Comparison of ENCODE assay signal across 8 mouse cellular contexts in genomic region chr12:52097650-52098070, GRCm38 (mm10). TPM values are rescaled to one million over a fixed set of nuclear protein-coding genes. Genes with fewer than 3 reads are reported as not detected.
A peak's percentile ranks its signal among the peaks of the same experiment; 100 is the strongest.
DNase-seq lines count a peak whose midpoint lies in the region; ATAC-seq and TF ChIP-seq lines count a peak whose summit lies in the region.

Gene Nubpl (plus strand): TSS chr12:52097737.

- TF ChIP-seq CTCF in kidney, adult 2 months (conservative IDR thresholded peaks at IDR 0.05; ENCODE audit: insufficient read depth, insufficient read length, low read depth, low read length) = no peak
- no peak for TF ChIP-seq CTCF in spleen, adult 2 months (IDR thresholded peaks at IDR 0.05; ENCODE audit: extremely low read depth, insufficient read depth, insufficient read length, insufficient replicate concordance)

- H3K4me1 ChIP-seq in embryonic facial prominence, embryonic 13.5 days = no peaks in the 10 kb centered on the region
- no peaks in the 10 kb centered on the region for H3K4me1 ChIP-seq in kidney, adult 2 months (ENCODE audit: control insufficient read depth, insufficient read depth, low read length)
- peaks cover 4% of the 10 kb centered on the region; the same call in 1 of the 2 replicates for H3K4me1 ChIP-seq in limb, embryonic 12.5 days (replicated peaks)
- peaks cover 5% of the 10 kb centered on the region for H3K4me1 ChIP-seq in midbrain, embryonic 15.5 days
- H3K4me1 ChIP-seq in spleen, adult 2 months (ENCODE audit: control insufficient read depth, insufficient read depth, insufficient read length) = no peaks in the 10 kb centered on the region

- peak; percentile 86 for DNase-seq in 3134 (ENCODE audit: extremely low read depth, insufficient read length, low spot score)
- peak; percentile 96 to 98 for DNase-seq in adrenal gland, postnatal 36 days
- DNase-seq in heart, adult 18-20 months = peak; percentile 94 to 96
- peak; percentile 96 for DNase-seq in kidney, adult 2 months
- peak; percentile 85 to 91 for DNase-seq in spleen, adult 2 months (ENCODE audit: low read depth in 1 of 2, low spot score in 2 of 2)

- H3K4me2 ChIP-seq in embryonic facial prominence, embryonic 13.5 days = peak within 1 kb of the TSS; percentile 61
- H3K4me2 ChIP-seq in limb, embryonic 12.5 days = peak within 1 kb of the TSS; percentile 56
- peak within 1 kb of the TSS; percentile 59 for H3K4me2 ChIP-seq in midbrain, embryonic 15.5 days

- peak; percentile 91 for ATAC-seq in embryonic facial prominence, embryonic 13.5 days (ENCODE audit: insufficient number of reproducible peaks, insufficient read depth, low FRiP score, low TSS enrichment, low read depth)
- ATAC-seq in limb, embryonic 12.5 days (ENCODE audit: insufficient number of reproducible peaks, insufficient read depth, low FRiP score, low TSS enrichment, low read depth) = peak; percentile 89
- peak; percentile 99 for ATAC-seq in midbrain, embryonic 15.5 days (replicated peaks)

- H3K9ac ChIP-seq in embryonic facial prominence, embryonic 13.5 days = peak within 1 kb of the TSS; percentile 88
- peak within 1 kb of the TSS; percentile 85 for H3K9ac ChIP-seq in limb, embryonic 12.5 days (replicated peaks)
- H3K9ac ChIP-seq in midbrain, embryonic 15.5 days = peak within 1 kb of the TSS; percentile 95

- H3K4me3 ChIP-seq in embryonic facial prominence, embryonic 13.5 days = peak within 1 kb of the TSS; percentile 77
- H3K4me3 ChIP-seq in kidney, adult 2 months (ENCODE audit: insufficient read depth, low read depth, low read length) = peak within 1 kb of the TSS; percentile 86
- peak within 1 kb of the TSS; percentile 70 for H3K4me3 ChIP-seq in limb, embryonic 12.5 days (replicated peaks)
- H3K4me3 ChIP-seq in midbrain, embryonic 15.5 days = peak within 1 kb of the TSS; percentile 98
- H3K4me3 ChIP-seq in spleen, adult 2 months (ENCODE audit: extremely low read depth, insufficient read depth, insufficient read length) = peak within 1 kb of the TSS; percentile 91

- no peaks in the 10 kb centered on the region for H3K27me3 ChIP-seq in embryonic facial prominence, embryonic 13.5 days
- H3K27me3 ChIP-seq in kidney, adult 2 months (replicated peaks; ENCODE audit: control insufficient read depth, insufficient read depth, low read length) = no peaks in the 10 kb centered on the region
- no peaks in the 10 kb centered on the region for H3K27me3 ChIP-seq in limb, embryonic 12.5 days
- no peaks in the 10 kb centered on the region for H3K27me3 ChIP-seq in midbrain, embryonic 15.5 days (replicated peaks)
- no peaks in the 10 kb centered on the region for H3K27me3 ChIP-seq in spleen, adult 2 months (ENCODE audit: control insufficient read depth, insufficient read depth, low read length)

- TF ChIP-seq POLR2A in kidney, adult 2 months (IDR thresholded peaks at IDR 0.05; ENCODE audit: low read depth, low read length) = no peak
- TF ChIP-seq POLR2A in spleen, adult 2 months (IDR thresholded peaks at IDR 0.05; ENCODE audit: low read depth, low read length) = peak; percentile 31; the same call in 1 of the 2 replicates

- peak within 1 kb of the TSS; percentile 60 for H3K27ac ChIP-seq in embryonic facial prominence, embryonic 13.5 days
- H3K27ac ChIP-seq in kidney, adult 2 months (ENCODE audit: insufficient read depth, low read depth, low read length) = no peak within 1 kb of the TSS
- peak within 1 kb of the TSS; percentile 62 for H3K27ac ChIP-seq in limb, embryonic 12.5 days
- peak within 1 kb of the TSS; percentile 76 for H3K27ac ChIP-seq in midbrain, embryonic 15.5 days
- no peak within 1 kb of the TSS for H3K27ac ChIP-seq in spleen, adult 2 months (ENCODE audit: insufficient read depth, low read length)

- H3K9me3 ChIP-seq in embryonic facial prominence, embryonic 13.5 days = no peaks in the 10 kb centered on the region
- no peaks in the 10 kb centered on the region for H3K9me3 ChIP-seq in limb, embryonic 12.5 days
- no peaks in the 10 kb centered on the region for H3K9me3 ChIP-seq in midbrain, embryonic 15.5 days

- WGBS in embryonic facial prominence, embryonic 13.5 days = under 1% methylated on average over 32 of the region's 32 CpGs
- under 1% methylated on average over 32 of the region's 32 CpGs for WGBS in kidney, adult 2 months
- WGBS in limb, embryonic 12.5 days = under 1% methylated on average over 32 of the region's 32 CpGs
- WGBS in midbrain, embryonic 15.5 days = under 1% methylated on average over 32 of the region's 32 CpGs
- WGBS in spleen, adult 2 months = under 1% methylated on average over 32 of the region's 32 CpGs

- H3K36me3 ChIP-seq in embryonic facial prominence, embryonic 13.5 days = no peaks in the 10 kb centered on the region
- no peaks in the 10 kb centered on the region for H3K36me3 ChIP-seq in kidney, adult 2 months (ENCODE audit: control insufficient read depth, insufficient read depth, low read length)
- no peaks in the 10 kb centered on the region for H3K36me3 ChIP-seq in limb, embryonic 12.5 days
- no peaks in the 10 kb centered on the region for H3K36me3 ChIP-seq in midbrain, embryonic 15.5 days (replicated peaks)
- H3K36me3 ChIP-seq in spleen, adult 2 months (ENCODE audit: control insufficient read depth, insufficient read depth, low read length) = no peaks in the 10 kb centered on the region

RNA-seq across cellular contexts. Expression of gene Nubpl, which starts in this region (rescaled TPM):
- total RNA-seq in adrenal gland, postnatal 36 days (2021) = 10 to 100 TPM; 10.1 to 13.3 TPM
- 14.6 and 14.7 TPM in 2 replicates for polyA plus RNA-seq in embryonic facial prominence, embryonic 13.5 days (2015; fragmentation: Nextera tagmentation; extraction: Ambion mirVana)
- total RNA-seq in heart, adult 18-20 months (2021) = 1 to 10 TPM; 9.4 to 9.9 TPM
- polyA plus RNA-seq in kidney, adult 2 months (2012; rRNA removed) = 5.1 and 7.4 TPM in 2 replicates
- polyA plus RNA-seq in limb, embryonic 12.5 days (2016; fragmentation: Nextera tagmentation; extraction: Ambion mirVana) = 17.4 and 19.0 TPM in 2 replicates
- 8.3 TPM in 2 replicates for polyA plus RNA-seq in midbrain, embryonic 15.5 days (2015; fragmentation: Nextera tagmentation; extraction: Ambion mirVana)
- polyA plus RNA-seq in spleen, adult 2 months (2012; rRNA removed) = 0.49 and 0.55 TPM in 2 replicates

Comparison
In these comparisons a context has a peak if more than half of its experiments do, and no peak if none do; other contexts are left out.
1. Peak in DNase-seq and H3K4me3 ChIP-seq in spleen, adult 2 months; RNA of the gene not detected or under 1 TPM.
2. H3K27ac ChIP-seq: peak in embryonic facial prominence, embryonic 13.5 days (single experiment), limb, embryonic 12.5 days (single experiment) and midbrain, embryonic 15.5 days (single experiment); none in kidney, adult 2 months (single experiment) and spleen, adult 2 months (single experiment).
3. Peak in every context shown above with its lines, with median percentiles within 50 percentile points of each other: DNase-seq, ATAC-seq, H3K4me2 ChIP-seq, H3K4me3 ChIP-seq and H3K9ac ChIP-seq.